Mouse (Mus musculus): ENCODE results near the gene Ankrd50.

Ankrd50 gene

DNA sequence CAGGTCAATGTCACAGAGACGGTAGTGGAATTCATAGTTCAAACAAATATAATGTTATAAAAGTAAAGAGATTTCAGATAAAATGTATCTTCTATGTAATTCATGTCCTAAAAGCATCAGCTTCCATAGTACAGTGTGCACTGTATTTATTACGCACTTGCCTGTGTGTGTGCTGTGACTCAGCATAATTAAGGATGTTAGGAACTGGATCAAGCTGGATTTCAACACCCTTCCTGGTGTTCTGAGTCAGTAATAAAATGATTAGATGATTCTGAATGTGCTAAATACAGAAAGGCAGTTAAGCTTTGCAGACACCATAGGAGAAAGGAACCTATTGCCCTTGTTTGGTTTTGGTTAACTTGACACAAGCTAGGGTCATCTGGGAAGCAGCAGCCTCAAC lies 21.5 kb downstream of the Ankrd50 start:
- no peak for DNase-seq

DNA sequence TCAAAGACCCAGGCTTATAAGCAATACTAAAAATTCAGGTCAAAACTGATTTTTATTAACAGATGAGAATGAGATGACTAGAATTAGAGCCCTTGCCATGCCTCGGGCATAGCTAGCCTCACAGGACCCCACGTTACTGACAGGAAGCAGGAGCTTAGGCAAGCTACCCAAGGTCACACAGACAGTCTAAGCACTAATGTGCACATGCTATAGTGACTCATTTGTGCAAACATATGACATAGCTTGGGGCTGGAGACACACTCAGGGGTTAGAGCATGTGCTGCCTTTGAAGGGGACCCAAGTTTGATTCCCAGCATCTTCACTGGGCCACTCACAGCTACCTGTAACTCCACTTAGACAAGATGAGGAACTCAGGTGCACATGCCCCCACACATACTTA lies 22.9 kb downstream of the Ankrd50 start:
- DNase-seq, result no peak

DNA sequence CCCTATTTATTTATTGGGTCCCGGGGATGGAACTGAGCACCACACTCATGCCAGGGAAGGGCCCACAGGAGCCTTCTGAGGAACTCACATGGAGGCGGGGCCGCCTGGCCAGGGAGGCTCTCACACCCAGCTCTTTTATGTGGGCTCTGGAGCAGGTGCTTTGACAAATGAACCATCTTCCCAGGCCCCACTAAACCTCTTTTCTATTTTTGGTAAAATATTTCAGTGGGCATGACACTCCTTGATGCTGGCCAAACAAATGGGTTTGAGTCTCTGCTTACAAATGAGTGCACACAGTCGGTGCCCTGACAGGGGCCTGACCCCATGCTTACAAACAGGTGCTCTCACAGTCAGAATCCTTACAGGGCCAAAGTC lies 24.4 kb downstream of the Ankrd50 start:
- DNase-seq, result no peak

DNA sequence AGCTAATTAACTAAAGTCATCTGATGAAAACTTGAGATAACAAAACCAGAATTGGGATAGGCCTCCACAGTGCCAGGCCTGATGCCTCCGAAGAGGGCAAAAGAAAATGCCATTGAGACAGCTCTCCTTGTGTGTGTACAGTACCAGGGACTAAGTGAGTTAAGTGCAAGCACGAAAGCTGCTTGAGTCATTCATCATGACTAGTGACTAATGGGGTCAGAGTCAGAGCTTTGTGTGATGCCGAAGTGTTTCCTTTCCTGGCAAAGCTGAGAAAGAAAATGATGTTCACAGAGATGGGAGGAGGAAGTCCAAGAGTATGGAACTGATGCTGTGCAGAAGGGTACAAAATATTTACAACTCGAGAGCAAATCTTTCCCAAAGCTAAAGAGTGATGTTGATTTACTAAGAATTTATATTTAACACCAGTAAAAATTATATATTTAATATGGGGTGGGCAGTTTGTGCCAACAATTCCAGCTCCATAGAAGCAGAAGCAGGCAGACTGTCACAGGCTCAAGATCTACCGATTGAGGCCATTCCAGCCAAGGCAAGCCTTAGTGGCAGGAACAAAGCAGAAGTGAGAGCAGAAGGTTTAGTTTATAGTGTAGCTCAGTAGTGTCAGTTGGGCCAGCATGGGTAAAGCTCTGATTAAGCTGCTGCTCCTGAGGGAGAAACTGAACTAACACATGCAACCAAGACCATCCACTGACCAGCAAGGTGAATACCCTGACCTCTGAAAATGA lies 25.0 kb downstream of the Ankrd50 start:
- DNase-seq, result no peak

DNA sequence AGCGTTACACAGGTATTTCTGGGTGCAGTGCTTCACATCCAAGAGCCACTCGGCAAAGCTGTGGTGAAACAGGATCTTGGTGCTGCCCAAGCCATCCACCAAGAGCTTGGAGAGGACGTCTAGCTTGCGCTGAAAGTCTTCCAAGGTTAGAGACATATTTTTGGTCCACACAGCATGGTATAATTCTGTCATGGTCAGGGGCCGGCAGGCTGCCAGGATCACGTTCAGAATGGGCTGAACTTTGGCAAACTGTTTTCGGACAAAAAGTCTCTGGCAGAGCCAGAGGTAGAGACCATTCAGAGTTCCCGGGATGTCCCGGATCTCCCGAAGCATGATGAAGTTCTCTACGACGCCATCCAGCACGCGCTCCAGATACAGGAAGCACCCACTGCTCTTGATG lies 27.6 kb downstream of the Ankrd50 start:
- no peak for DNase-seq

DNA sequence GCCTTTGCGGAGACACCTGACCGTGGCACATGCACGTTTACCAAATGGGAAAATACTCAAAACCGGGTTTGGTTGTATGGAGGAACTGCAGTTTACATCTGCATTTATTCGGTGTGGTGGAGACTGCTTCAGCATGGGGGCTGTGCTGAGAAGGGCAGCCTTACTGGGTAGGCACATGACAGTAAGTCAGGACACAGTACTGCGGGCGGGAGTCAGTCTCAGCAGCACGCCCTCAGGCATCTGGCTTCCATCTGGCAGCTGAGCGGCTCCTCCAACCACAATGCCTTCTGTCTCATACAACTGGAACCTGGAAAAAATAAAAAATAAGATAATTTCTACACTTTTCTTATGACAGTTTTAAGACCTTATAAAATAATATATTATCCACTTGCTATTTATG lies 32.4 kb downstream of the Ankrd50 start:
- no peak for DNase-seq

DNA sequence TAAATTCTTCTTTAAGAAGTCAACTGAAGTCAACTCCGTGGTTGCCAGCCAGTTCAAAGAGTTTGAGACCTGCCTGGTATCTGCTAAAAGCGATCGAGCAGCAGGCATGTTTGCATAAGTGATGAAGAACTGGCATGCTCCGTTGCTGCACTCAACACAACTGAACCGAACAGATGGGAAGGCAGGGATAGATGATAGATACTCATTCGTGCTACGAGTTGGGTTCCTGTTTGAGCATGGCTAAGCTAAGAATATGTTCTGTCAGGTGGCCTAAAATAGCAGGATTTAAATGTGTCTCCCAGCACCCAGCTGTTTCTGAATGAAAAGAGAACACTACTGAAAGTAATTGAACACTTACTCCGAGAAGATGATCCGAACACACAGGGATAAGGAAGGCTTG lies 38.1 kb downstream of the Ankrd50 start:
- DNase-seq, result no peak

DNA sequence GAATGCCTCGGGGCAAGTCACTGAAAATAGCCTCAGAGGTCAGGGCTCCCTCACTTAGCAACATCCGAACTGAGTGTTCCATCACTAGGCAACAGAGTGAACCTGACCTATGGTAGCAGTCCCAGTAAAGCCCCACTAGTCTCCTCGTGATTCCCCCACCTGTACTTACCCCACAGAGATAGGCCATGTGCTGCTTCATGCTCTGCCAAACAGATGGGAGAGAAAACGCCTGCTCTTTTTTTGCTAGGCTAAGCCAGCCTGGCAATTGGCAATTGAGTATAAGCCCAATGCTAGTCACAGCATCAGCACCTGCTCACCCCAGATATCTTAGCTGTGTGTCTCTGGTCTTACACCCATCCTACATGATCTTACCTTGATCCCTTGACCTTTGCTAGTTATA lies 40.8 kb downstream of the Ankrd50 start:
- no peak for DNase-seq

DNA sequence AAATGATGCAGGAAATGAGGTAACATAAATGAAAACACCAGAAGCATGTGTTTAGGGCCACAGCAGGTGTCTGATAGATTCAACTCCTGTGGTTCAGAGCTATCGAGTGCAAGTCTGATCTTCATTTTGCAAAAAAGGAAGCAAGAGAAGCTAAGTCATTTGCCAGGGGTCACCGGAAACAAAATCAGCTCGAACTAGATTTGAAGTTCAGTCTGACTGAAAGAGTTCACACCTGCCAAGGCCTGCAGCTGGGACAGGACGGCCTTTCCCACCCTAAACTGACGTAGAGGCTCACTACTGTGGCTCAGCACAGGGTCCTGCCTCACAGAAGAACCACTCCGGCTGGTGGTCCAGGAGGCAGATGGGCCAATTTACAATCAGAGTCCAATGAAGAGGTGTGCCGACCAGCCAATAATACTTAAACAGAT lies 44.1 kb downstream of the Ankrd50 start:
- peak; percentile 67 to 80 for DNase-seq

DNA sequence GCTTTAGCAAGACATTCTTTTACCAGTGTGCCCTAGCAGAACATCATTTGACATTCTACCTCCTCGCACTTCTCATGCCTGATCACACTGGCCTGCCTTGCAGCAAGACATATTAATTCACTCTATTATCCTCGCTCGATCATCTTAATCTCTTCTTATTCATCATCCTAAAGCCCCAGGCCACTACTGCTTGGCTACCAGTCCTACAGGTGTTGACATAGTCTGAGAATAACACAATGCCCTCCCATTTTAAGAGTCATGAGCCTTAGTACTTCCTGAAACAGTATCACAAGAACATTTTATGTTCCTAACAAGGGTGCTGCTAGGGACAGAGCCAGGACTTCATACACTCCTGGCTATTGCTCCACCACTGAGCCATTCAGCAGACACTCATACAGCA lies 48.0 kb downstream of the Ankrd50 start:
- no peak for DNase-seq

DNA sequence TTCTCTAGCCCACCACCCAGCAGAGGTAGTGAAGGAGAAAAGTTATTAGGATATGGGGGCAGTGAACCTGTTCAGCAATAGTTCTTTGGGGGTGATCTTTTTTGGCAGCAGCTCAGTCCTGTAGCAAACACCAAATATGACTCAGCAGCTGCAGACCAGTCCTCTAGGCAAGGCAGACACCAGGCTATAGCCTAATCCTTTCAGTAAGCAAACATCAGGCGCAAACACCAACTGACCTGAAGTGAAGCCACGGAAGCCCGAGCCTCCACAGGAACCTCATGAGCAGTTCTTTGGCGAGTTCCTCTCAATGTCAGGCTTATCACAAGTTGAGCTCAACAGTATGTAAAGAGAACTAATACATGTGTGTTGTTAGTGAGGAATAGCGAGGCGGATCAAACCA lies 48.8 kb downstream of the Ankrd50 start:
- no peak for DNase-seq

DNA sequence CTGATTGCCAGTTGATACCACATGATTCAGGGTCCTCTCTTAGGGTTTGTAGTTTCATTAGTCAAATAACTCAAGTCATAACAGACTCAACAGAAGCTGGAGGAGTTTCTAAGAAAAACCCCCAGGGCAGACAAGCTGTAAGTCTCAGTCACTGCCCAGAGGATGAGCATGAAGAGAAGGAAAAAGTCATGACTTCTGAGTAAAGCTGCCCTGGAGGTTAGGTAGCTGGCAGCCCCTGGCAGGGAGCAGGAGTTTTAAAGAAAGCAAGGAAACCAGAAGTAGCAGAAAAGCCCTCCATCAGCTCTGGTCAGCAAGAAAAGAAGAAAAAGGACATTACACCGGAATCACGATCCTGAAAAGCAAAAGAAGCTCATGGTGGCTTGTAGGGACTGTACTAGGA lies 50.2 kb downstream of the Ankrd50 start:
- no peak for DNase-seq

DNA sequence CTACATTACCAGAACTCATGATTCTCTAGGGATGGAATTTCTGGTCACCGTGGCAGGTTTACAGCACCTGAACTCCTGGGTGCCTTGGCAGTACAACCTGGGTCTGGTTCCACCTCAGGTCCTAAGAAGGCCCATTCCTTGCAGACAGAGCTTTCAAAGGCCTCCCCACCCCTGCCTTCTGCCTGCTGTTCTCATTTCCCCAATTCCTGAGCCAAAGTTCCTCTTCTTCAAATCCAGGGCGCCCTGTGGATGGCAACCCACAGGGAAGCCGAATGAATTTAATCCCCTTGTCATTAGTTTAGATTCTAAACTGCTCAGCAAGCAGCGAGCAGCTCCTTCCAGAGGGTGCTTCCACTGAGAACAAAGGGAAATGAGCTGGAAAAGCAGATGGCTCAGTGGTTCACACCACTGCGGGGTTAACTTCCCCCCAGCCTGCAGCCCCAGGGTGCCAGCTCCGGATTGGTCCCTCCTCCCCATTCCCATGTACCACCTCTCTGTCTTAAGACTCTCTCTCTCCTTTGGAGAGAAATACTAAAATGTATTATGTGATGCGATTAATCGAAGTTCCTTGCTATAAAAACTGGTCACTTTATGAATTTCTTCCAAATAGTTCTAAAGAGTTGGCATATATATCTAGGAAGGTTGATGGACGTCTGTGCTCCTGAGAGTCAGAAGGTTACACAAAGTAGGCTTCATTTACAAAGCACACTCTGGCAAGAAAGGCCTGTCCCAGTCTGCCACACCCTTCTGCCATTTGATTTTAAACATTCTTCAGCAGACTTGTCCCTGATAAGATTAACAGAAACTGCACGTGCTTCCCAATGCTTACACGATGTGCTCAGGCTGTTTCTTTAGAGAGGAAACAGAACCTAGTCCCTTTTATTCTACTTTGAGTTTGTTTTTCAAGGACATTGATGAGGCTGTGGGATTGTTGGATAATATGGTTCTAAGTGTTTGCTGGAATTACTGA lies 50.9 kb downstream of the Ankrd50 start:
- no peak for DNase-seq

DNA sequence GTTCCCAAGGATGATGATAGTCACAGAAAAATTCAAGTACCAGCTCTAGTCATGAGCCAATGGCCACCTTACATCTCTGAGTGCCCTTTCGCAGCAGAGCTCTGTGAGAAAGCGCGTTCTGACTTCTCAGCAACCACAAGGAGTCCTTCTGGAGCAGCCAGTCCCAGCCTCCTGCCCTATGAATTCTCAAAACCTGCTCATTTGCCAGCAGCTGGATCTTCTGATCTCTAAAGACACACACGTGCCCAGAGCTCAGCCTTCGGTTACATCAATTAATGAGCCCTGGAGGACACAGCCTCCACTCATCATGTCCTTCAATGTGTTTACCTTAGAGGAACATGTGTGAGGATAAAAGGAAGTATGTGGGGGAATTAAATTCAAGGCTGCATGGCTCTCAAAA lies 53.2 kb downstream of the Ankrd50 start:
- no peak for DNase-seq

DNA sequence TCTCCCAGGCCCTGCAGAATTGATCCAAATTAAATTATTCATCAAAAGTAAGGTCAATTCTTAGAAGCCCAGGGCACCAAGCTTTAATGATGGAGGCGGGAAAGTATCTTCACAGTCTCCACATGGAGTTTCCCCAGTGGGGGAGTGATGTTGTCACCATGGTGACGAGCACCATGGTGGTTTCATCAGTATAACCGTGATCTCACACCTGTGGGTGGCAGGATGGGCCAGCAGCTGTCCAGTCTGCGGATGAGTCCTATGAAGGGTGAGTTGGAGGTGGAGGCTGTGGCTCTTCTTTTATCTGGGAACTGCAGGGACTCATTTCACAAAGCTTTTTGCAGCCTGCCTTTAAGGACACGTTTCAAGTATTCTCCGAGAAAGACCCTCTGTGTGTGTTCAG lies 53.6 kb downstream of the Ankrd50 start:
- no peak for DNase-seq

DNA sequence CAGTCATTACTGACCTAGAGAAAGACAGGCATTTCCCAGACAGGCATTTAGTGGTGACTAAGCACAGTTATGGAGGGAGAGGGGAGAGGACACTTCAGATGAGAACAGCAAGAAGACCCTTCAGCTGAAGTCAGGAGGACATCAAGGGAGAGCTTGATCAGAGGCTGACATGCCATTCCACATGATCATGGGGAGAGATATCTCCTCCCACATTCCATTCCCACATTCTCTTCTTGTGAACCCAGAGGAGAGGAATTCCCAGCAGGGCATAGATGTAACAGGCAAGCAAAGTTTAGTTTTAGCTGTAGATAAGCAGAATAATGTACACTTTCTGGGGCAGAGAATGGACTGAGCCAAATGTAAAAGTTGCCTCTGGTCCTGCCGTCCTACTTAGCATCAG lies 57.4 kb downstream of the Ankrd50 start:
- no peak for DNase-seq

DNA sequence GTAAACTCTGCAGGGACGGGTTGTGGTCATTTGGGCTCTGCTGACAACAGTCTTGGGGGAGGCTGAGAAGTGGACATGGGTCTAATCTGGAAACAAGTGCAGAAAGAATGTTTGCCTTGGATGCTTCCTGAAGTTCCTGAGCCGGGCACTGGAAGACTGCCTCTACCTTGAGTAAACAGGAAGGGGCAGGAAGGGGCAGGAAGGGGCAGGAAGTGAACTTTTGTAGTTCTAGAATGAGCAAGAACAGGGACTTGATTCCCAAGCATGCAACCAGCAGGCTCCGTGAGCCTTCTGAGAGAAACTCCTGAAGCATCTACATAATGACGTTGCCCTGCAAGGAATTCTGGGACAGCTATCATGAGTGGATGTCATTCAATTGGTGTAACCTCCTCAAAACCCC lies 60.7 kb downstream of the Ankrd50 start:
- DNase-seq, result no peak

DNA sequence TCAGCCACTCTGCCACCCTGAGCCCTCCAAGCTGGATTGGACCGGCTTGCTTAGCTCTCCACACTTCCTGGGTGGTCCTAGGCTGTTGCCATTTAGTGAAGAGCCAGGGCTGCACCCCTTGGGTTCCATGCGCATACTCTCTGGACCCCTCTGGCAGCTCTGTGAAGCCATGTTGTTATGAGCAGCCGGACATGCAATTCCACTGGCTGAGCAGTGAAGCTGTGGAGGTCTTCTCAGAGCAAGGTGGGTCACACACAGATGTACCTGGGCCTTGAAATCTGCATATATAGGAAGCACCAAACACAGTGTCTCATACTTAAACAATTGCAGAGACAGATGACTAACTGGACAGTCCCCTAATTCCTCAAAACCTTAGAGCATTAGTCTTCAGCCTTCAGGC lies 64.7 kb downstream of the Ankrd50 start:
- DNase-seq, result no peak

DNA sequence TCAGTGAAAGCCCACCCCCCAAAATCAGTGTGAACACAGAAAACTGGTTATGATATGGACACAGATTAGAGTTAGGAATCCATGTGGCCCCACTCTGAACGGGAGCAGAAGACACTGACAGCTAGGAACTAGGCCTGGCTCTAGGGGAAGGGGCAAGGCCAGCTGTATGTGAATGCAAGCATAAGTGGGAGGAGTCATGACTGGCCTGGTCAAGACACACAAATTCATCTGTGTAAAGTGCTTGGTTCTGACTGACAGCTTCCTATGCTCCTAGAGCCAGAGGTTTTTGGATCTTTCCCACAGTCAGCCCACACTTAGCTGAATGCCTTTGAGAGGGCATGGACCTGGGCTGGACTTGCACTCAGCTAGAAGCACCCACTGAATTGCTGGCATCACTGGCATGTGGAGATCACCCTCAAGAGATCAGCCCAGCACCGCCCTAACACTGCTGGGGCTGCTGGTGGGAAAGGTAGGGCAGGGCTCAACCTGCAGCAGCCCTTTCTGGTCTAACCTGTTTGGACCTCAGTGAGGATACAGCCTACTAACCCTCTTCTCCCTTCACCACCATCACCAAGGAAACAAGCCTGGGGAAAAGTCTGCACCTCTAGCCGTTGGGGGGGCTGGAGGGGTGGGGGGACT lies 69.2 kb downstream of the Ankrd50 start:
- no peak for DNase-seq

Data from thymus, postnatal 36 days (tissue).